Mouse (Mus musculus): ENCODE measurements around the gene C1ql4. TPM values are rescaled to one million over a fixed set of nuclear protein-coding genes. Genes with fewer than 3 reads are reported as not detected.

The C1ql4 gene
- polyA plus RNA-seq, 1 experiment from 2014 or later: 0.17 TPM

DNA sequence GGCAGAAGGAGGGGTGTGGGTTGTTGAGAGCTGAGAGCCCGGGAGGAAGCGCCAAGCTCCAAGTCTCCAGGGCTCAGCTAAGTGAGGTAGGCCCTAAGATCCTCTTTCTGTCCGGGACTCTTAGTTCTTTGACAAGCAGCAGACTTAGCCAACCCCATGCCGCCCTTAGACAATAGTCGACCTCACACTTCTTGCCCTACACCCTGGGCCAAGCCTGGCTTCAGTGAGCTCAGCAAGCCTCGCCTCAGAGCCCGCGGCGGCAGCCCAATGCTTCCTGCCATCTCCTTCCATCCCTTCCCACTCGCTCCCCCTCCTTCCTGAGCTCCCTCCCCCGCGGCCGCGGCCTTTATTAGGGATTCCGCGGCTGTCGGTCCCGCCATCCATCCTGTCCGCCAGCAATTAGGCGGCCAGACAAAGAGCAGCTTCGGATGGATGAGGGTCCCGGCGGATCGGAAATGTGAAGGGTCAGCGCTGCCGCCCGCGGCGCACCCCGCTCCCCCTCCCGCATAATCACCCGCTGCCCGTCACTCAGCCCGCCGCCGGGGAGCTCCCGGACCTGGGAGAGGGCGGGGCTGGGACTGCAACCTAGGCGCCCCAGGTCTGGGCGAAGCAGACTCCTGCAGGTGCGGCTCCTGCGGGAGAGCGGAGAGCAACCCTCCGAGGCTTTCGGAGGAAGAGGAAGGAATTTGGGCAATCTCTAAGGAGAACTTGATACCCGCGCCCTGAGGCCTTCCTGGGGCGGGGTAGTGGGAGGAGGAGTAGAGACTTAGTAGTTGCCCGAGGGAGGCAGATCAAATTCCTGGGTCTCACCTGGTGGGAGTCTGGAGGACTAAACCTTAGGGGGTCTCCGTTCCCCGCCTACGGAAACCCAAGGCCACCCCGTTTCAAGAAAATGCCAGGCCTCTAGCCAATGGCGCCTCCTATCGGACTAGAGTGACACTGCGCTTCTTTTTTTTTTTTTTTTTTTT is 6.0 kb upstream of the C1ql4 start:
- 1% methylated on average over 56 of the region's 56 CpGs for WGBS
- Histone ChIP-seq H3K4me1 (ENCODE audit: control insufficient read depth, insufficient read depth, low read length) (peaks cover 32% of the 10 kb centered on the region), H3K27ac (ENCODE audit: low read length) (no peak overlapping the region), H3K27me3 (replicated peaks; ENCODE audit: control insufficient read depth, insufficient read depth, low read length) (peaks cover 80% of the 10 kb centered on the region), H3K9ac (ENCODE audit: low read depth, low read length) (peak overlapping the region; percentile 36; the same call in 1 of the 2 replicates), H3K36me3 (ENCODE audit: control insufficient read depth, insufficient read depth, low read length) (no peaks in the 10 kb centered on the region), H3K4me3 (ENCODE audit: low read length) (peak overlapping the region; percentile 51), H3K9me3 (ENCODE audit: control insufficient read depth, low read length) (no peaks in the 10 kb centered on the region), H3K4me2 (ENCODE audit: low read depth, low read length) (peak overlapping the region; percentile 82)
- 0 out of 2 replicates have a peak, but pooled peaks have one; percentile 43 for ATAC-seq

DNA sequence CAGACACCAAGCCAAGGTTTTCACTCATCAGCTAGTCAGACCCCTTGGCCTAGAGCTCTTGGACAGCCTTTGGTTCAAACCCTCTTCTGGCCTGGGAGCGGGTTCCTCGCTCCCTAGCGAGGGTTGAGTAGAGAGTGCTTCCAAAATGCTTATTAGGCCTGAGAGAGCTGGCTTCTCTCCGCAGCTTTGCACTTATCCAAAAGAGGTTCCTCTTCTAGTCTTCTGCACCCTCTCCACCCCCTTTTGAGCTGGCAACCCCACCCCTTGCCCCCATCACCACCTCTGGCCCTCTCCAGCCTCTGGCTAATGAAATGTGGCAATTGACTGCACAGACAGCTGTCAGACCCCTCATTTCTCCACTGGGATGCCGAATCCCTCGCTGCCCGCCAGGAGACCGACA is 5.3 kb upstream of the C1ql4 start, which contains the start of gene Dnajc22:
TSS of gene Dnajc22 (plus strand) at position 301 of the 400 bp plus-strand sequence.
- H3K9me3 ChIP-seq (ENCODE audit: control insufficient read depth, low read length): no peaks in the 10 kb centered on the region
- H3K4me1 ChIP-seq (ENCODE audit: control insufficient read depth, insufficient read depth, low read length): peaks cover 32% of the 10 kb centered on the region
- H3K4me3 ChIP-seq (ENCODE audit: low read length): peak within 1 kb of the TSS; percentile 51
- H3K27ac ChIP-seq (ENCODE audit: low read length): no peak within 1 kb of the TSS
- H3K27me3 ChIP-seq (replicated peaks; ENCODE audit: control insufficient read depth, insufficient read depth, low read length): peaks cover 80% of the 10 kb centered on the region
- H3K9ac ChIP-seq (ENCODE audit: low read depth, low read length): peak within 1 kb of the TSS; percentile 36; the same call in 1 of the 2 replicates
- no peak for ATAC-seq
- 58% methylated on average over 8 of the region's 8 CpGs for WGBS
- no peaks in the 10 kb centered on the region for H3K36me3 ChIP-seq (ENCODE audit: control insufficient read depth, insufficient read depth, low read length)
- H3K4me2 ChIP-seq (ENCODE audit: low read depth, low read length): peak within 1 kb of the TSS; percentile 82

DNA sequence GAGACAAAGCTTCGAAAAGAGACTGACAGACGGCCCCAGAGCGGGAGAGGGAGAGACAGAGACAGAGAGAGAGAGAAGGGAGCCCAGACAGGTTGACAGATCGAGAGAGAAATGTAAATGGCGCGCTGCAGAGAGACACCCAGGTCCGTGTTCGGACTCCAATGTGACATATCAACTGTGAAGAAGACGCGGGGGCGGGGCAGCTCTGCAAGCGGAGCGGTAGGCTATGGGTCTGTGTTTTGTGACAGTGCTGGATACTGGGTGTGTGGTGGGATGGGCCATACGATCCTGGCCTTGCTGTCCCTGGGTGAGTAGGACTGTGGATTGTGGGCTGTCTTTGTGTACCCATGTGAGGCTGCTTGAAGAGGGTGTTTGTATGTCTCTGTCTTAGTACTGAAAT is 1.5 kb upstream of the C1ql4 start:
- Histone ChIP-seq H3K4me2 (ENCODE audit: low read depth, low read length) (peak overlapping the region; percentile 31; the same call in 1 of the 2 replicates), H3K36me3 (ENCODE audit: control insufficient read depth, insufficient read depth, low read length) (no peaks in the 10 kb centered on the region), H3K9ac (ENCODE audit: low read depth, low read length) (no peak overlapping the region), H3K27me3 (replicated peaks; ENCODE audit: control insufficient read depth, insufficient read depth, low read length) (peaks cover 66% of the 10 kb centered on the region), H3K4me1 (ENCODE audit: control insufficient read depth, insufficient read depth, low read length) (peaks cover 24% of the 10 kb centered on the region), H3K4me3 (ENCODE audit: low read length) (no peak overlapping the region; the same call in 1 of the 2 replicates), H3K9me3 (ENCODE audit: control insufficient read depth, low read length) (no peaks in the 10 kb centered on the region), H3K27ac (ENCODE audit: low read length) (no peak overlapping the region)
- 19% methylated on average over 14 of the region's 14 CpGs for WGBS
- ATAC-seq: no peak

DNA sequence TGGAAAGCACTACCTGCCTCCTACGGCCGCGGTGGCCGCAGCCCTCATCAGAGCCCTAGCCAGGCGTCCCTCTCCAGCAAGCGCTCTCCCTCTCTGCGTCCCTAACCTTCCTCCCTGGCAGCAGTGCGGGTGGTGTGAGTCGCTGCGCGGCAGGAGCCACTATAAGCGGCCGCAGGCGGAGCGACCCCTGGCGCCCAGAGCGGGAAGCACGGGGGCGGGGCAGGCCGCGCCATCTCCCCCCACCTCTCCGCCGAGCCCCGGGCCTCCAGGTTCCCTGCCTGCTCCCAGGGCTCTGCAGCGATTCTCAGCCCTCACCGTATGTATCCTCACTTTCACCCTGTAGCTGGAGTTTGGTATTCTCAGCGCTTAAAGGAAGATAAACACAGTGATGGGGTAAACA is 675 bp upstream of the C1ql4 start:
- H3K27ac ChIP-seq (ENCODE audit: low read length): no peak overlapping the region
- H3K9me3 ChIP-seq (ENCODE audit: control insufficient read depth, low read length): no peaks in the 10 kb centered on the region
- H3K4me2 ChIP-seq (ENCODE audit: low read depth, low read length): peak overlapping the region; percentile 49
- H3K4me1 ChIP-seq (ENCODE audit: control insufficient read depth, insufficient read depth, low read length): peaks cover 23% of the 10 kb centered on the region
- peak overlapping the region; percentile 39; the same call in 1 of the 2 replicates for H3K9ac ChIP-seq (ENCODE audit: low read depth, low read length)
- H3K27me3 ChIP-seq (replicated peaks; ENCODE audit: control insufficient read depth, insufficient read depth, low read length): peaks cover 60% of the 10 kb centered on the region
- under 1% methylated on average over 27 of the region's 27 CpGs for WGBS
- ATAC-seq: peak; percentile 48
- peak overlapping the region; percentile 36 for H3K4me3 ChIP-seq (ENCODE audit: low read length)
- no peaks in the 10 kb centered on the region for H3K36me3 ChIP-seq (ENCODE audit: control insufficient read depth, insufficient read depth, low read length)

DNA sequence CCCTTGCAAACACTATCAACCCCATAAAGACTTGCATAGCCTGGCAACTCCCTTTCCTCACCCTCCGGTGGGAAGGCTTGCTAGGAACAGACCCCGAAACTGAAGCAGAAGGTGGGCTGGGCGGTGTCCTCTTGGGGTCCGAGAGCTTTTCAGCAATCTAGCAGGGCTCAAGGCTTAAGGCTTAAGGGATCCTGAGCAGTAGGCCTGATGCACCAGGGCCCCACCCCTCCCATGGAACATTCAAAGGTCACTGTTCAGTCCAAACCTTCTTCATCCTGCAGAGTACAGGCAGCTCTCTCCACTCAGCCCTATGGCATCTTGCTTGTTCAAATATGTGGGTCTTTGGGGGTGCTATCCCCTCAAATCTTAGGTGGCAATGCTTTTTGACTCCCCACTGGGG is 1.6 kb downstream of the C1ql4 start:
- no peak overlapping the region for H3K4me2 ChIP-seq (ENCODE audit: low read depth, low read length)
- H3K27me3 ChIP-seq (replicated peaks; ENCODE audit: control insufficient read depth, insufficient read depth, low read length): peaks cover 43% of the 10 kb centered on the region
- H3K9me3 ChIP-seq (ENCODE audit: control insufficient read depth, low read length): no peaks in the 10 kb centered on the region
- WGBS: 71% methylated on average over 4 of the region's 4 CpGs
- ATAC-seq: no peak
- H3K9ac ChIP-seq (ENCODE audit: low read depth, low read length): no peak overlapping the region
- H3K27ac ChIP-seq (ENCODE audit: low read length): no peak overlapping the region
- peaks cover 27% of the 10 kb centered on the region for H3K4me1 ChIP-seq (ENCODE audit: control insufficient read depth, insufficient read depth, low read length)
- H3K4me3 ChIP-seq (ENCODE audit: low read length): no peak overlapping the region
- 0 out of 2 replicates have a peak, but pooled peaks cover 3% of the 10 kb centered on the region for H3K36me3 ChIP-seq (ENCODE audit: control insufficient read depth, insufficient read depth, low read length)

DNA sequence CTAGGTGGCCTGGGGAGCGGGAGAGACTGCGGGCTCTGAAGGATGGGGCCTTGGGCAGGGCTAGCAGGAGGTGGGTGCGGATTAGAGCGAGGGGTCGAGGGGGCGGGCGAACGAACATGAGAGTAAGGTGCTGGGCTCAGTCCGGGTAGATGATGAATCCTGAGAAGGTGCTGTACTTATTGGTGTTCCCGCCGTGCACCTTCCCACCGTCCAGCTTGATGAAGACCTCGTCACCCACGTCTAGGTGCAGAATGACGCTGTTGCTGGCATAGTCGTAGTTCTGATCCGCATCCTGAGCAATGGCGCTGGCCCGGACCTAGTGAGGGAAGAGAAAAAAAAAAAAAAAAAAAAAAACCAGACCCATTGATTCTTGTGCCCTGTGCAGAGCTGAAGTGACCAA is 3.0 kb downstream of the C1ql4 start:
- no peak; the same call in 1 of the 2 replicates for ATAC-seq
- 0 out of 2 replicates have a peak overlapping the region, but pooled peaks have one; percentile 0 for H3K4me3 ChIP-seq (ENCODE audit: low read length)
- H3K9me3 ChIP-seq (ENCODE audit: control insufficient read depth, low read length): no peaks in the 10 kb centered on the region
- 0 out of 2 replicates have a peak overlapping the region, but pooled peaks have one; percentile 2 for H3K27ac ChIP-seq (ENCODE audit: low read length)
- H3K27me3 ChIP-seq (replicated peaks; ENCODE audit: control insufficient read depth, insufficient read depth, low read length): peaks cover 37% of the 10 kb centered on the region
- 19% methylated on average over 19 of the region's 19 CpGs for WGBS
- H3K4me2 ChIP-seq (ENCODE audit: low read depth, low read length): peak overlapping the region; percentile 30
- peaks cover 27% of the 10 kb centered on the region for H3K4me1 ChIP-seq (ENCODE audit: control insufficient read depth, insufficient read depth, low read length)
- 0 out of 2 replicates have a peak, but pooled peaks cover 3% of the 10 kb centered on the region for H3K36me3 ChIP-seq (ENCODE audit: control insufficient read depth, insufficient read depth, low read length)
- 0 out of 2 replicates have a peak overlapping the region, but pooled peaks have one; percentile 5 for H3K9ac ChIP-seq (ENCODE audit: low read depth, low read length)

DNA sequence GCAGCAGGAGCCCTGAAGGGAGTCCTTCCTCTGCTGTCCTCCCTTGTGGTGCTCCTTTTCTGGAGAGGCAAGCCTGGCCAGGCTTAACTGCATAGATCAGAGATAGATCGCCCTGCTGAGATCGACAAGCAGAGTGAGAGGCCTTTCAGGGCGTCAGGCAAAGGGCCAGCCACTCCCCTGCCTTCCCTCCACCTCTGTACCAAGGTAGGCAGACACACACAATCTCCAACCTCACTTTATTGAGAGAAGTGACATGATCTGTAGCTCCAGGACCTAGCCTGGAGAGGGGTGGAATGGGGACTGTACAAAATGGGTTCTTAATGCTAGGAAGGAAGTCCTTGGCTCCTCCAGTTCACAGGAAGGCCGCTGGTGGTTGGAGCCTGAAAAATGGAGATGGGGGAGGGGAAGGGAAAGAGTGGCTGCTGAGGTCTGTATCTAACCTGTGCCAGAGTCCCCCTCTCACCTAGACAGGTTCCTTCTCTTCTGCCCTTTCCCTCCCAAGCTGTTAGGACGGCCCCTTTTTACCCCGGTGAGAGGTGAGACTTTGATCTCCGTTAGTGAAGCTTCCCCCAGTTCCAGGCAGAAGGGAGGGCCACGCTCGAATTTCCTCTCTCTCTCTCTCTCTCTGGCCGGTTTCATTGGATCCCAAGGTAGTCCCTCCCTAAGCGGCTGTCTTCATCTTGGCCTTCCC is 3.6 kb downstream of the C1ql4 start:
- 13% methylated on average over 11 of the region's 11 CpGs for WGBS
- H3K4me2 ChIP-seq (ENCODE audit: low read depth, low read length): peak overlapping the region; percentile 30
- ATAC-seq: peak; percentile 82

DNA sequence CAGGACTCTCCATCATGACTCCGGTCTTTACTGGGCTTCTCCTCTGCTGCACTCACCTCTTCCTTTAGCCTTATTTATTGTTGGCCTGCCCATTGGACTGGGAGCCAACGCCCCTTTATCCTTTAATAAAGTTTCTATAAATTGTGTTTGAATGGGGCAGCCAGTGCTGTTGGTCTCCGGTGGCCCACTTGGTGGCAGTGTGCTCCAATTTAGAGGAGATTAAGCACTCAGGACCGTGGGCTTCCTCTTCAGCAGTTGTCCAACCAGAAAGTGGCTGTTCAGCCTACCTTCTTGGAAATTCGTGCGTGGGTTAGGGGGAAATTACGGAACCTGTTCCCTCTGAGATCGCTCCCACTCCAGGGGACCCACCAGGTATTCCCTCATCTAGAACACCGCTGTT is 4.4 kb downstream of the C1ql4 start:
- no peak for ATAC-seq
- H3K9me3 ChIP-seq (ENCODE audit: control insufficient read depth, low read length): no peaks in the 10 kb centered on the region
- 0 out of 2 replicates have a peak, but pooled peaks cover 5% of the 10 kb centered on the region for H3K36me3 ChIP-seq (ENCODE audit: control insufficient read depth, insufficient read depth, low read length)
- peak overlapping the region; percentile 79 for H3K27ac ChIP-seq (ENCODE audit: low read length)
- H3K9ac ChIP-seq (ENCODE audit: low read depth, low read length): no peak overlapping the region
- H3K27me3 ChIP-seq (replicated peaks; ENCODE audit: control insufficient read depth, insufficient read depth, low read length): peaks cover 25% of the 10 kb centered on the region
- peak overlapping the region; percentile 30; the same call in 1 of the 2 replicates for H3K4me2 ChIP-seq (ENCODE audit: low read depth, low read length)
- 73% methylated on average over 9 of the region's 9 CpGs for WGBS
- peaks cover 24% of the 10 kb centered on the region for H3K4me1 ChIP-seq (ENCODE audit: control insufficient read depth, insufficient read depth, low read length)
- H3K4me3 ChIP-seq (ENCODE audit: low read length): no peak overlapping the region

More for the DNA sequence above, 3.6 kb downstream of the C1ql4 start:
- Histone ChIP-seq H3K36me3 (ENCODE audit: control insufficient read depth, insufficient read depth, low read length) (0 out of 2 replicates have a peak, but pooled peaks cover 3% of the 10 kb centered on the region), H3K9ac (ENCODE audit: low read depth, low read length) (0 out of 2 replicates have a peak overlapping the region, but pooled peaks have one; percentile 5), H3K27ac (ENCODE audit: low read length) (peak overlapping the region; percentile 79), H3K4me3 (ENCODE audit: low read length) (0 out of 2 replicates have a peak overlapping the region, but pooled peaks have one; percentile 0), H3K27me3 (replicated peaks; ENCODE audit: control insufficient read depth, insufficient read depth, low read length) (peaks cover 32% of the 10 kb centered on the region), H3K9me3 (ENCODE audit: control insufficient read depth, low read length) (no peaks in the 10 kb centered on the region), H3K4me1 (ENCODE audit: control insufficient read depth, insufficient read depth, low read length) (peaks cover 27% of the 10 kb centered on the region)

DNA sequence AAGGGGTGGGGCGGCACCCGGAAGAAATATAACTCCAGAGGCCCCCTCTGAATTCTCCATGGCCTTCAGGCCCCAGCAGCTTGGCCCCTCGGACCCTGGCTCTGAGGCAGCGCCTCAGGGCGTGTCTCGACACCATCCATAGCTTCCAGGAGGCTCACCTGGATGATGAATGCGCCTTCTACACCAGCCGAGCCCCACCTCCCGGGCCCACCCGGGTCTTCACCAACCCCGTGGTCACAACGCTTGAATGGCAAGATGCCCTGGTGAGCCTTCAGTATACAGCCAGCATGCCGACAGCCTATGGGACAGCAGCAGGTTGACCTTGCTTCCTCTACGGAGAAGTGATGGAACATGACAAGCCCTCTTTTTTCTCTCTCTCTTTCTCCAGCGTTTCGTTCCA is 4.8 kb downstream of the C1ql4 start:
- no peak overlapping the region for H3K4me2 ChIP-seq (ENCODE audit: low read depth, low read length)
- H3K27ac ChIP-seq (ENCODE audit: low read length): no peak overlapping the region
- ATAC-seq: no peak
- H3K9me3 ChIP-seq (ENCODE audit: control insufficient read depth, low read length): no peaks in the 10 kb centered on the region
- 87% methylated on average over 16 of the region's 16 CpGs for WGBS
- H3K36me3 ChIP-seq (ENCODE audit: control insufficient read depth, insufficient read depth, low read length): peaks cover 8% of the 10 kb centered on the region
- no peak overlapping the region for H3K9ac ChIP-seq (ENCODE audit: low read depth, low read length)
- peaks cover 21% of the 10 kb centered on the region for H3K27me3 ChIP-seq (replicated peaks; ENCODE audit: control insufficient read depth, insufficient read depth, low read length)
- H3K4me1 ChIP-seq (ENCODE audit: control insufficient read depth, insufficient read depth, low read length): peaks cover 23% of the 10 kb centered on the region
- H3K4me3 ChIP-seq (ENCODE audit: low read length): no peak overlapping the region
